Comparison of ENCODE assay signal across 20 mouse cellular contexts in the genomic region with DNA sequence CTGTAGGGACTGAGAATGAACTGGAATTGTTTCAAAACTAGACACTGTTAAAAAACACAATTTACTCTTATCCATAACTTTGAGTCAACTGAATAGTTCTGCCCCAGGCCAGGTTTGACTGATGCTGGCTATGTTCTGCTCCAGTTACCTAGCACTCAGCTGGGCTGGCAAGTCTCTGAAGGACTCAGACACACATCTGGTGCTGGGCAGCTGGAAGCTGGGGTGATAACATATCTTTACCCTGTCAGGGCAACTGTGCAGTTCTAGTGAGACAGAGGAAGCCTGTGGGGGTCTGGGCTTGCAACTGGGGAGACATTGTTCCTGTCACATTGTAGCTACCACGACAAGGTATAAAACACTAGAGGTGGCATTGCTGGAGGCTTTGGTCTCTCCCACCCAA. TPM values are rescaled to one million over a fixed set of nuclear protein-coding genes. Genes with fewer than 3 reads are reported as not detected.
A peak's percentile ranks its signal among the peaks of the same experiment; 100 is the strongest.
DNase-seq lines count a peak whose midpoint lies in the region; ATAC-seq lines count a peak whose summit lies in the region.
"Had no signal": no experiment of that assay in that cellular context is flagged by ENCODE, and none has a peak within 500 bp of the region (broad histone marks: within the 10 kb centered on the region; RNA-seq: fewer than 3 reads in every experiment).

No protein-coding gene starts in this region.

- H3K9ac ChIP-seq in liver, embryonic 12.5 days, result no peak overlapping the region
- no peak overlapping the region for H3K9ac ChIP-seq in liver, embryonic 16.5 days (ENCODE audit: low read depth, low read length)
- no peak overlapping the region for H3K9ac ChIP-seq in forebrain, embryonic 13.5 days
- H3K9ac ChIP-seq: heart, embryonic 12.5 days; hindbrain, embryonic 14.5 days had no signal

- DNase-seq in adrenal gland, postnatal 10 days, result no peak
- no peak for DNase-seq in heart, adult 9 months (ENCODE audit: low spot score in 2 of 2)
- no peak for DNase-seq in urinary bladder, postnatal 10 days (ENCODE audit: low spot score)
- DNase-seq: adrenal gland, adult 2 months; adrenal gland, postnatal 36 days; cerebellum, adult 2 months; cerebellum, postnatal 10 days; gastrocnemius, postnatal 14 days; heart, adult 2 months had no signal

- peak; percentile 48; the same call in 1 of the 2 replicates for ATAC-seq in erythroblast, adult 5-6 weeks (replicated peaks; ENCODE audit: low FRiP score, poor library complexity, severe bottlenecking)
- ATAC-seq in liver, embryonic 12.5 days, result peak; percentile 81
- peak; percentile 81 for ATAC-seq in liver, embryonic 16.5 days (ENCODE audit: low read depth)
- no peak for ATAC-seq in forebrain, embryonic 13.5 days
- ATAC-seq: forebrain, embryonic 16.5 days had no signal

- H3K4me1 ChIP-seq in liver, embryonic 12.5 days, result peaks cover 34% of the 10 kb centered on the region
- H3K4me1 ChIP-seq in liver, embryonic 16.5 days (ENCODE audit: control insufficient read depth, low read depth, low read length), result peaks cover 15% of the 10 kb centered on the region
- no peaks in the 10 kb centered on the region for H3K4me1 ChIP-seq in forebrain, embryonic 13.5 days
- H3K4me1 ChIP-seq: hindbrain, embryonic 10.5 days had no signal

- H3K27ac ChIP-seq in liver, embryonic 12.5 days, result no peak overlapping the region
- H3K27ac ChIP-seq in liver, embryonic 16.5 days (ENCODE audit: low read length), result no peak overlapping the region
- H3K27ac ChIP-seq in forebrain, embryonic 13.5 days, result no peak overlapping the region
- H3K27ac ChIP-seq: embryonic facial prominence, embryonic 10.5 days; heart, adult 2 months; hindbrain, embryonic 10.5 days; hindbrain, embryonic 14.5 days had no signal

- no peak overlapping the region for H3K4me2 ChIP-seq in liver, embryonic 12.5 days
- no peak overlapping the region for H3K4me2 ChIP-seq in liver, embryonic 16.5 days (ENCODE audit: low read depth, low read length)
- H3K4me2 ChIP-seq in forebrain, embryonic 13.5 days, result no peak overlapping the region
- H3K4me2 ChIP-seq: heart, embryonic 12.5 days; hindbrain, embryonic 14.5 days had no signal

- no peaks in the 10 kb centered on the region for H3K36me3 ChIP-seq in liver, embryonic 12.5 days
- H3K36me3 ChIP-seq in liver, embryonic 16.5 days (ENCODE audit: control insufficient read depth, insufficient read depth), result no peaks in the 10 kb centered on the region
- H3K36me3 ChIP-seq in forebrain, embryonic 13.5 days (ENCODE audit: poor library complexity, severe bottlenecking), result no peaks in the 10 kb centered on the region
- H3K36me3 ChIP-seq: embryonic facial prominence, embryonic 10.5 days; heart, embryonic 12.5 days; hindbrain, embryonic 10.5 days had no signal

- peaks cover 5% of the 10 kb centered on the region; the same call in 1 of the 2 replicates for H3K9me3 ChIP-seq in liver, embryonic 12.5 days (replicated peaks)
- no peaks in the 10 kb centered on the region for H3K9me3 ChIP-seq in liver, embryonic 16.5 days (replicated peaks; ENCODE audit: control insufficient read depth, low read length)
- no peaks in the 10 kb centered on the region; the same call in 1 of the 2 replicates for H3K9me3 ChIP-seq in forebrain, embryonic 13.5 days (replicated peaks)
- H3K9me3 ChIP-seq: hindbrain, embryonic 10.5 days had no signal

- no peak overlapping the region for H3K4me3 ChIP-seq in liver, embryonic 12.5 days
- H3K4me3 ChIP-seq in liver, embryonic 16.5 days (ENCODE audit: low read depth, low read length), result no peak overlapping the region
- no peak overlapping the region for H3K4me3 ChIP-seq in forebrain, embryonic 13.5 days
- H3K4me3 ChIP-seq: embryonic facial prominence, embryonic 10.5 days; erythroblast, embryonic 14.5 days; heart, adult 2 months; heart, embryonic 12.5 days; hindbrain, embryonic 10.5 days had no signal

- peaks cover 39% of the 10 kb centered on the region for H3K27me3 ChIP-seq in liver, embryonic 12.5 days (replicated peaks)
- H3K27me3 ChIP-seq in liver, embryonic 16.5 days (ENCODE audit: control insufficient read depth, insufficient read depth, low read depth, low read length), result peaks cover 2% of the 10 kb centered on the region; the same call in 1 of the 2 replicates
- no peaks in the 10 kb centered on the region for H3K27me3 ChIP-seq in forebrain, embryonic 13.5 days

- WGBS in liver, embryonic 12.5 days (ENCODE audit: insufficient replicate concordance), result 25% methylated on average over 1 of the region's 1 CpGs
- whole genome bisulfite sequencing in liver, embryonic 16.5 days (ENCODE audit: insufficient replicate concordance), result 15% methylated on average over 1 of the region's 1 CpGs
- WGBS in forebrain, embryonic 13.5 days, result 56% methylated on average over 1 of the region's 1 CpGs

RNA-seq across cellular contexts. Expression of a gene that starts 14.2 kb away (rescaled TPM):
- total RNA-seq in erythroblast, adult 5-6 weeks (2015; ENCODE audit: low replicate concordance), result 45.3 and 64.8 TPM in 2 replicates
- total RNA-seq in erythroblast, adult 5-6 weeks (2017; ENCODE audit: low replicate concordance), result 56.8 and 60.8 TPM in 2 replicates
- polyA plus RNA-seq in liver, embryonic 12.5 days (2016; fragmentation: Nextera tagmentation; extraction: Ambion mirVana), result 54.0 and 55.6 TPM in 2 replicates
- polyA plus RNA-seq in liver, embryonic 16.5 days (2015; fragmentation: Nextera tagmentation; extraction: Ambion mirVana), result 32.3 and 33.2 TPM in 2 replicates
- 10 to 100 TPM; 10.1 to 18.0 TPM for total RNA-seq in adrenal gland, postnatal 10 days (2021)
- 17.1 and 23.7 TPM in 2 replicates for polyA plus RNA-seq in forebrain, embryonic 13.5 days (2015; fragmentation: Nextera tagmentation; extraction: Ambion mirVana)
- polyA plus RNA-seq: C2C12 had no signal

RNA-seq across cellular contexts. Expression of a gene that starts 25.6 kb away (rescaled TPM):
- 3.8 TPM in 1 of 2 replicates, not detected in the other for total RNA-seq in erythroblast, adult 5-6 weeks (2015; ENCODE audit: low replicate concordance)
- 0.84 and 1.8 TPM in 2 replicates for total RNA-seq in erythroblast, adult 5-6 weeks (2017; ENCODE audit: low replicate concordance)
- 6.0 and 7.5 TPM in 2 replicates for polyA plus RNA-seq in liver, embryonic 12.5 days (2016; fragmentation: Nextera tagmentation; extraction: Ambion mirVana)
- polyA plus RNA-seq in liver, embryonic 16.5 days (2015; fragmentation: Nextera tagmentation; extraction: Ambion mirVana), result 4.5 and 4.8 TPM in 2 replicates
- 10 to 100 TPM in 1 of 2 experiments, 1 to 10 TPM in 1; 9.7 to 12.3 TPM for total RNA-seq in adrenal gland, postnatal 10 days (2021)
- 15.3 and 21.0 TPM in 2 replicates for polyA plus RNA-seq in forebrain, embryonic 13.5 days (2015; fragmentation: Nextera tagmentation; extraction: Ambion mirVana)
